Mouse (Mus musculus): ENCODE data around the gene Hist3h2ba.

DNA sequence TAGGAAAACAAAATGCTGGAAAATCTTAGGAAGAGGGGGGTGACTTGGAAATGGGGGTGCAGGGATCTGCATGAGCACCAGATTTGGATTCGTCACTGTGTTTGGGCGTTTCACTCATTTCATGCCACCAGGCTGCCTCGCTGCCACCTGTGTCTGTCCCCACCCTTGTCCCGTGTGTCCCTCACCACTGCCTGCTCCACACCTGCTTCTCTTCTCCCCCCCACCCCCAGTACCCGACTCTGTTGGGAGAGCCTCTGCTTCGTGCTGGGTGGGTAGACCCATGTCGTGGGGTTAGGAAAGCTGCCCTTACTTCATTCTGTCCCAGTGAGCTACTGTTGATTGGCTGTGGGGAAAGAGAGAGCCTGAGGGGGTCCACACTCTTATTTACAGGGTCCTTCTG is 35.9 kb downstream of the Hist3h2ba start:
- no peak for TF ChIP-seq POLR2A (IDR thresholded peaks at IDR 0.05; ENCODE audit: borderline replicate concordance, low read depth, low read length)
- no peak for TF ChIP-seq CTCF (IDR thresholded peaks at IDR 0.05; ENCODE audit: low read depth, low read length)
